Mouse (Mus musculus): ENCODE data around the gene Tjp3.

Tjp3 gene

GRCm38 (mm10) chr10:81295185-81295584 lies 3.8 kb upstream of the Tjp3 start:
- DNase-seq: no peak

DNA sequence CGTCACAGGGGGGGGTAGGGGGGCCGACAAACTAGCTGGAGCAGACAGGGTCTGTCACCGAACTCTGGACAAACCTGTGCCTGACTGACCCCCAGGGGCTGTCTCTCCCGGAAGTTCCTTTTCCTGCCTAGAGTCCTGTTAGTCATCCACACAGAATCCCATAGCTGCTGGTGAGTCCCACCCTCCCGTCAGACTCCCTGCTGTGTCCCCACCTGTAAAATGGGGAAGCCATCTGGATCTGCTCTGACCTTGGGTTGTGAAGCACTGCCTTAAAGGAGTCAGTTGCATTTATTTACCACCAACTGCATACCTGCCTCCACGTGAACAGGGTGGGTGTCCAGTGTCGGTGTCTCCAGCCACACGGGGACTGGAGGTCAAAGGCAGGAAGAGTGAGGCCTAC lies 3.1 kb upstream of the Tjp3 start:
- DNase-seq: peak in 1 of 2 experiments; percentile 5

DNA sequence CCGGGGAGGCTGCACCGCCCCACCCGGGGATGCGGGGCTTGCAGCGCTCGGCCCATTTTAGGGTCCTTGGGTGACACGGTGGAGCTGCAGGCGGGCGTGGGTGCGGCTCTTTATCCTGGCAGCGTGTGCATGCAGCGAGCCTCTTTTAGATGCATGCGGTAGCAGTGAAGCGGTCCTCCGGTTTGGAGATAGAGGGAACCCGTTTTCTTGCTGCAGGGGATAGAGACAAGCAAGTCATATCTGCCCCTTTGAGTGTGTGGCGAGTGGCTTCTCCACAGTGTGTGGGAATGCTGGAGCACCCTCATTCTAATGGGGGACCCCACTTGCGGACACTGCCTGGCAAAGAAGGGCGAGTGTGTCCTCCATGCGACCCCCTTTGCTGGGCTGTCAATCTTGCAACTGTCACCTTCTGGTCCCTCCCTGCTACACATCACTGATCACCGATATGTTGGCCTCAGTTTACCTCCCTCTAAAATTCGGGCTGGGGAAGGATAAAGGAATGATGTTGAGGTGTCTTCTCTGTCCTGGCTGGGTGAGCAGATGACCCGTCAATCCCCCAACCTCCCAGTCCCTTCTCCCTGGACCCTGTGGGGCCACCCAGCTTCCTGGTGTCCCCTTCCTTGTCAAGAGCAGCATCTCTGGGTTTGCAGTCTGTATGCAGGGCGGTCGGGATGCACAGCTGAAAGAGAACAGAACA lies 2.1 kb upstream of the Tjp3 start:
- DNase-seq: no peak

GRCm38 (mm10) chr10:81292554-81293333 lies 1.4 kb upstream of the Tjp3 start, which contains the start of gene Pip5k1c:
Gene Pip5k1c, plus strand, starts transcription at chr10:81292963.
- peak; percentile 100 for DNase-seq

DNA sequence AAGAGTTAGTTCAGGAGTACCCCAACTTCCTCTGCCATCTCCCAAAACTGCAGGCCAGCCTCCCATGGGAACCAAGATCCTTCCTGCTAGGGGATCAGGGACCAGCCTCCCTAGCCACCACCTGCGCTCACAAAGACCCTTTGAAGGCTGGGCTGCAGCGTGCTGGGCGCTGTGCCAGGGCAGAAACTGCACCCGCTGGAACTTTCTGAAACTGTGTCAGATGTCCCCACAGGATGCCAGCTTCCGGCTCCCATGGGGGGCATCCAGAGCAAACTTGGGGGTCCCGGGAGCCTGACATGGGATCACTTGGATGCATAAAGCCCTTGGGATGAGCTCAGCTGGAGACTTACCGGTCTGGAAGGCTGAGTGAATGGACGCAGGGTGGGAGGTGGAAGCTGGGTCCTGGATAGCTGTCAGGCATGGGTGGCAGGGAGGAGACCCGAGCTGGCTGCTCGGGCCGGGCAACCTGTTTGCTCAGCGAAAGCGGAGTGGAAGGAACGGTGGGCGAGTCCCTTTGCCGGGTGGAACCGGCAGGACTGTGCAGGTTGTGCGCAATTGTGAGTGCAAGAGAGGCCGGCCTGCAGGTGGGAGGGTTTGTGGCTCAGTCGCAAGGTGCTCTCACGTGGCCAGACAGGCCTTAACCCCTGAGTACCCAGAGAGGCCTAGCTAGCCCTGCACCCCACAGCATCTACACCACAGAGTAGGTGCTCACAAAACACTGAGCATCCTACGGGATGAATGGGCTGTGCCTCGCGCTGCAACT lies 502 bp downstream of the Tjp3 start:
- DNase-seq: peak; percentile 53 to 75

DNA sequence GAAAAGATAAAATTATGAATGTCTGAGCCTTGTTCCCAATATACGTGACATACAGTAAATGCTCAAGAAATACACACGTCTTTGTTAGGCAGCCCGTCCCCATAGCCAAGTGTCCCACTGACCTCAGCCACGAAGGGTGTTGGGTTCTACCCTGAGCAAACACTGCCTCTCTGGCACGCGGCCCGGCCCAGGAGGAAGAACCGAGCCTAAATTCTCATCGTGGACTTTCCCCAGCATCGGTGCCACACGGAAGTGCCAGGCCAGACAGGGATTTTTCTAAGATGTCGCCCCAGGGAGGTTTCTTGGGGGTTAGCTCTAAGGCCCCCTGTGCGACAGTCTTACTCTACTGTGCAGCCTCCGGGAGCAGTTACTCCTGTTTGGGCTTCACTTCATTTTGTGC lies 1.6 kb downstream of the Tjp3 start:
- peak; percentile 44 to 69 for DNase-seq

DNA sequence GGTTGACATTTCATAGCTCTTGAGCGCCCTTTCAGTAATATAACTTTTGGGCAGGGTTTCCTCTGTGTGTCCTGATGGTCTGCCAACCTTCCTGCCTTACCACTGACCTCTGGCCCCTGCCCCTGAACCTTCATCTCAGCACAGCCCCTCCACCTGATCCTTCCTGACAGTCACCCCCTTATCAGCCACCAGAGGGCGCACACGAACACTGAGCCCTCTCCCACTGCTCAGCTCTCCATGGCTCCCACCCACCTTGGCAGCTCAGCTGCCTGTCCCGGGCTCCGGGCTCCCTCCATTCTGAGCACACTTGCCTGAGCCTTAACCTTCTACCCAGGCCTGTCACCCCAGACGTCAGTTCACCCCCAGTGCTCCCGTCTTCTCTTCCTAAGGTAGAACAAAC lies 2.1 kb downstream of the Tjp3 start:
- peak; percentile 76 to 77 for DNase-seq

- DNase-seq: peak in 1 of 2 experiments; percentile 68
Measured at GRCm38 (mm10) chr10:81288601-81289000, 2.8 kb downstream of the Tjp3 start.

- DNase-seq: peak; percentile 69 to 83
Measured at GRCm38 (mm10) chr10:81287513-81288157, 3.7 kb downstream of the Tjp3 start.

DNA sequence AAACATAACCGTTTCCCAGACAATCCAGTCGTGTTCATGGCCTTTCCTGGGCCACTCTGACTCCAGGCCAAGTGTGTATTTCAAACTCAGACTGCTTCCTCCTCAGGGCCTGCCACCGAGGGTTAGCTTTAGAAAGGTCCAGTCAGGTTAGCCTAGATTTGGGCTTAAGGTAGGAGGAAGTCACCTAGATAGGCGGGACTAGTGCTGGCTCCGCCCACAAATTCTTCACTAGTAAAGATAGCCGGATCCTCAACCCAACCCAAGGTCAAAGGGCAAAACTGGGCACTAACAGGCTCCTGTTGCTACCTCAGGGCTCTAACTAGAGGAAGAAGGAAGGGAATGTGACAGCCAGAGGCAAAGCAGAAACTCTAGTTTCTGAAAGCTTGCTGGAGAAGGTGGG lies 4.8 kb downstream of the Tjp3 start:
- peak in 1 of 2 experiments; percentile 45 for DNase-seq

DNA sequence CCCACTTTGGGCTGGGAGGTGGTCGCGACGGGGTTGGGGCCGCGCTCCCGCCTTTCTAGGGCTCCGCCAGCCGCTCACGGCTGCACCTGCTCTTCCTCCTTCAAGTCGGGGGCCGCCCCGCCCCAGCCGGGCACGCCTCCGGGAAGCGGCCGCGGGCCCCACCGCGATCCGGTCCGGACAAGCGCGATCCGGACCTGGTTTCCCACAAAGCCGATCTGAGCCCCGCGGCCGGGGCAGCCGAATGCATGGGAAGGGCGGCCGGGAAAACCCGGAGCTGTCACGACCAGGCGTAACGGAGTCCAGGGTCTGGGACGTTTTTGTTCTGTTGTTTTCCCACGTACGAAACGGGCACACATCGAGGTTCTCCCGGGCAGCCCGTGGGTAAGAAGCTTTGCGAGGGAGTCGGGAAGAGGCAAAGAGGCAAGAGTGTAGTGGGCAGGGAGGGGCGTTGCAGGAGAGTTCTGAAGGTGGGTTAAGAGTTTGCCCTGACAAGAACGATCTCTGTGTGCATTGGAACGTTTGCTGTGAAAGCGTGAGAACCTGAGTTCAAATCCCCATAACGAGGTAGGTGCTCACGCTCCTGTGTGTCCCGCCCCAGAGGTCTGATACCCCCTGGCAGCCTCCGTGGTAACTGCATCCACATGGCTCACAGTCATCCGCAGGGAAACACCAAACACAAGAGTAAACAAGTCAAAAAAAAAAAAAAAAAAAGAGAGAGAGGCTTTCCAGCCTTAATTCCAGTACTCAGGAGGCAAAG lies 5.5 kb downstream of the Tjp3 start:
- peak; percentile 94 to 95 for DNase-seq

DNA sequence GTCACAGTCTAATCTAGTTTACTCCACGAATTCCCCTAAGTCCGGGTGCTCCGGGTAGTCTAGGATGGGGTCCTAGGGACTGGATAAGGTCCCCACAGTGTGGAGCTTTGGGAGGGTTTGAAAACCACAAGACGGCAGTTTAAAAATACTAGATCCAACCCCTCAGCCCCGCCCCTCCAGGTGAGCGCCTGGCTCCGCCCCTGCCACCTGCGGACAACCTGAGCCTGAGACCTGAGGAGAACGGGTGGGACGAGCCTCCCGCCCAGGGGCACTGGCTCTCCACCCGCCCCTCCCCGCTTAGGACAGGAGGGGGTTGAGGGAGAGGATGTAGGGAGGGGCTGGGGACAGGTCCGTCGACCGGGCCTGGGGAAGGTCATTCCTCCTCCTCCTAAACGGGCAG lies 6.7 kb downstream of the Tjp3 start:
- peak; percentile 68 to 83 for DNase-seq

DNA sequence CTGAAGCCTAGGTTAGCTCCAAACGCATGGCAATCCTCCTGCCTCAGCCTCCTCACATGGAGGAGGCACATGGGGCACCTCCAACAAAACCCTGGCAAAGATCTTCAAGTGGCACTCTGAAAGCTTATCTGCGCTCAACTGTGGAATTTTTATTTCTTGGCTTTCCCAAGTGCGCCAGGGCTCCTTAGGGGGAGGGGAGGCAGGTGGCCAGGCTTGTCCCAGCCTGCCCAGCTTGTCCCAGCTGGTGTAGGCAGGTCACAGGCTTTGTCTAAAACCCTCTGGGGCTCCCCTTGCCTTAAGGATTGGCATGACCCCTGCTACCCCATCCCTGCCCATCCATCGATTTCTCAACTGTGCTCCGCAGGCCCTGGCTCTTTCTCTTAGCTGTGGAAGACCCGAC lies 7.2 kb downstream of the Tjp3 start:
- peak in 1 of 2 experiments; percentile 22 for DNase-seq

DNA sequence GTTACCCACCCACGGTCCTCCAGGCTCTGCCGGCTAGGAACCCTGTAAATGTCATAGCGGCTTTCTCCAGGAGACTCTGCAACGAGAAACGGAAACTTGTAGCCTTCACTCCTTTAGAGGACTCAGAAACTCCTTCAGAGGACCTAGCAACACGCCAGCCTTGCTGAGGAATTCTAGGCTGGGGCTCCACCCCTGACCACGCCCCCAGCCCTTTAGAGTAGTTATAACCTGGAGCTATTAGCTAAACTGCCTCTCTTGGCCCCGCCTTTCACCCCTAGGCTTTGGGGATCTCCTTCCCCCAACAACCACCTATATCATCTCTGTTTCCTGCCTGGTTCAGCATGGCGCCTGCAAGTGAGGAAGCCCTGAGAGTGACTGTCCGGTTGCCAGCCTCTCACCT lies 11.9 kb downstream of the Tjp3 start:
- DNase-seq: peak in 1 of 2 experiments; percentile 54

DNA sequence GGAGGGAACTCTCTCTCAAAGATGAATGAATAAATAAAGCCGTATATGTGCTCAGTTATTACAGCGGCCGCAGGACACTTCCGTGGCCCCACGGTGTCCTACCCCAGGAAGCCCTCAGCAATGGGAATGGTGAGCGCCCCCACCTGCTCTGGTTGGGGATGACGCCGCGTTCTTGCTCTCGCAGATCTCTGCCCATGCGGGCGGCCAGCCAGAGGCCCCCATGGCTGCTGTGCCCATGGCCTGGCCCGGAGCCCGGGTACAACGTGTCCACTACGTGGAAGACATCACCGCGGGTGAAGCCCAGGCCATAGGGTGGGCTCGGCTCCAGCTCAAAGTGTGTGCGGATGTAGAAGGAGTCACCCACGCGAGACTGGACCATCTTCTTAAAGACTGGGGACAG lies 13.7 kb downstream of the Tjp3 start:
- DNase-seq: no peak

GRCm38 (mm10) chr10:81273842-81274241 lies 17.5 kb downstream of the Tjp3 start:
- no peak for DNase-seq

- DNase-seq: no peak
Measured at GRCm38 (mm10) chr10:81272356-81272755, 19.0 kb downstream of the Tjp3 start.

- no peak for DNase-seq
Measured at GRCm38 (mm10) chr10:81268643-81269412, 22.6 kb downstream of the Tjp3 start.

GRCm38 (mm10) chr10:81268056-81268455 lies 23.3 kb downstream of the Tjp3 start:
- peak; percentile 85 to 86 for DNase-seq

- DNase-seq: peak; percentile 97
Measured at GRCm38 (mm10) chr10:81266211-81267105, 24.9 kb downstream of the Tjp3 start, which contains the start of the genes Mrpl54 and Apba3. Gene Mrpl54, minus strand, starts transcription at chr10:81266934. Gene Apba3, plus strand, starts transcription at chr10:81266960.

All from lung, postnatal 4 days (tissue).